In genomic region chr6:103810342-103811001, GRCm38 (mm10) we compare ENCODE assay signal across 8 mouse cellular contexts.
A peak's percentile ranks its signal among the peaks of the same experiment; 100 is the strongest.
DNase-seq lines count a peak whose midpoint lies in the region; ATAC-seq and TF ChIP-seq lines count a peak whose summit lies in the region.
"Had no signal": no experiment of that assay in that cellular context is flagged by ENCODE, and none has a peak within 500 bp of the region (broad histone marks: within the 10 kb centered on the region; RNA-seq: fewer than 3 reads in every experiment).

No protein-coding gene starts in this region.

- TF ChIP-seq CTCF in left cerebral cortex, adult 2 months (IDR thresholded peaks at IDR 0.05), result no peak
- TF ChIP-seq CTCF in embryonic fibroblast, embryonic 13.5 days (IDR thresholded peaks at IDR 0.05; ENCODE audit: borderline replicate concordance, insufficient read depth, low read length), result no peak

- no peak for TF ChIP-seq POLR2A in embryonic fibroblast, embryonic 13.5 days (IDR thresholded peaks at IDR 0.05; ENCODE audit: low read depth, low read length)

- peak overlapping the region; percentile 0; the same call in 1 of the 2 replicates for H3K27ac ChIP-seq in left cerebral cortex, adult 2 months
- H3K27ac ChIP-seq in embryonic fibroblast, embryonic 13.5 days (ENCODE audit: insufficient read depth, low read length), result no peak overlapping the region
- H3K27ac ChIP-seq in midbrain, embryonic 12.5 days (replicated peaks), result peak overlapping the region; percentile 64

- peak in 1 of 2 experiments; percentile 11 for DNase-seq in left cerebral cortex, adult 2 months (ENCODE audit: extremely low spot score in 1 of 2, low spot score in 2 of 2)
- DNase-seq in left cerebral cortex, adult 11 months (ENCODE audit: low spot score), result no peak
- DNase-seq in cerebellum, postnatal 25 days, result peak; percentile 16 to 27
- DNase-seq in gastrocnemius, postnatal 10 days, result no peak
- DNase-seq: kidney, adult 18-20 months had no signal

- no peak overlapping the region for H3K9ac ChIP-seq in midbrain, embryonic 12.5 days (replicated peaks)

- peaks cover 41% of the 10 kb centered on the region for H3K27me3 ChIP-seq in midbrain, embryonic 12.5 days

- peak; percentile 77 for ATAC-seq in midbrain, embryonic 12.5 days (ENCODE audit: low FRiP score, low read depth)
- ATAC-seq in inflammation-experienced regulatory T-cells, adult 6 months, result no peak

- under 1% methylated on average over 13 of the region's 13 CpGs for WGBS in midbrain, embryonic 12.5 days

- H3K4me2 ChIP-seq in midbrain, embryonic 12.5 days (replicated peaks), result peak overlapping the region; percentile 54

- H3K4me3 ChIP-seq in left cerebral cortex, adult 2 months, result peak overlapping the region; percentile 32
- 0 out of 2 replicates have a peak overlapping the region, but pooled peaks have one; percentile 7 for H3K4me3 ChIP-seq in embryonic fibroblast, embryonic 13.5 days (ENCODE audit: insufficient read depth, low read length)
- peak overlapping the region; percentile 26 for H3K4me3 ChIP-seq in midbrain, embryonic 12.5 days

- H3K36me3 ChIP-seq in midbrain, embryonic 12.5 days, result no peaks in the 10 kb centered on the region

- H3K4me1 ChIP-seq in embryonic fibroblast, embryonic 13.5 days (ENCODE audit: control insufficient read depth, insufficient read depth, low read length), result no peaks in the 10 kb centered on the region
- peaks cover 23% of the 10 kb centered on the region for H3K4me1 ChIP-seq in midbrain, embryonic 12.5 days

- intact Hi-C loops in left cerebral cortex, adult 2 months (cut with DNase I), result no loop called here

- no peaks in the 10 kb centered on the region for H3K9me3 ChIP-seq in midbrain, embryonic 12.5 days

Comparison
In these comparisons a context has a peak if more than half of its experiments do, and no peak if none do; other contexts are left out.
1. DNase-seq: peak in cerebellum, postnatal 25 days (2 of 2); none in left cerebral cortex, adult 11 months (single experiment) and gastrocnemius, postnatal 10 days (single experiment).
2. Peak in every context shown above with its lines, with median percentiles within 50 percentile points of each other: H3K4me3 ChIP-seq.